Mouse (Mus musculus): ENCODE results near the gene Agmat. TPM values are rescaled to one million over a fixed set of nuclear protein-coding genes. Genes with fewer than 3 reads are reported as not detected.

The Agmat gene
- polyA plus RNA-seq, 1 experiment from 2014 or later, result 1.4 TPM

DNA sequence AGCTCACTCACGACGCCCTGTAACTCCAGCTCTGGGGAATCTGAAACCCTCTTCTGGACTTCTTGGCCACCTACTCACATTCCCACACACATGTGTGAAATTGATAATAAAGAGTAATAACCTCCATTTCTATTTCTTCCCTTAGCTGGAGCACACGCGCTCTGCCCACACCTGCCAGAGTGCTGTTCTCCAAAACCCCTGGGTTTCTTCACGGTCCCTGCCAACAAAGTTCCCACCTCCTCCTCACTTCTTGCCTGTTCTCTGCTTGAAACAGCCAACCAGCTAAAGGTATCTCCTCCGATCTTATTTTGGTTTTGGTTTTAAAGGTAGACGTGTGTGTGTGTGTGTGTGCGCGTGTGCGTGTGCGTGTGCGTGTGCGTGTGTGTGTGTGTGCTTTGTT is 16.1 kb upstream of the Agmat start:
- Histone ChIP-seq H3K9ac (ENCODE audit: low read depth, low read length) (no peak overlapping the region), H3K36me3 (ENCODE audit: insufficient read depth, low read length) (no peaks in the 10 kb centered on the region), H3K9me3 (replicated peaks; ENCODE audit: low read length) (no peaks in the 10 kb centered on the region), H3K27ac (no peak overlapping the region), H3K4me1 (replicated peaks; ENCODE audit: insufficient read depth, low read length) (no peaks in the 10 kb centered on the region), H3K4me2 (ENCODE audit: low read length) (no peak overlapping the region), H3K27me3 (ENCODE audit: insufficient read depth, low read length) (no peaks in the 10 kb centered on the region), H3K4me3 (replicated peaks; ENCODE audit: low read depth, low read length) (no peak overlapping the region)
- WGBS, result 80% methylated on average over 13 of the region's 13 CpGs
- no peak for DNase-seq (ENCODE audit: low spot score)
- ATAC-seq (replicated peaks; ENCODE audit: low FRiP score, low read depth), result no peak
- no peak for TF ChIP-seq CTCF (IDR thresholded peaks at IDR 0.05; ENCODE audit: low read depth)

DNA sequence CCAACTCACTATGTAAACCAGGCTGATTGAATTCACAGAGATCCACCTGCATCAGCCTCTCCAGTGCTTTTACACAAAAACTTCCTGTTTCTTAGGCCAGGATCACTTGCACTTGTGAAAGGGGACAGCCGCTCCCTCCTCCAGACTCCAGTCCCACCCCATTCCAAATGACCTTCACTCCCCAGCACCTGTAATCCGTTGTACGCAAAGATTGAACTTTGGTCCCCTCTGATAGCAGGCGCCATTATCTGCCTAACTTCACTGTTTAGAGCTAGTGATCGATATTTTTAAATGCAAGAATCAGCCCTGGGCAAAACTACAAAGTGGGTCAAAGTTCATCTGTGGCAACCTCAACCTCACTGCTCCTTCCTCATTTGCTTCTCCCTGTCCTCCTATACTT is 14.7 kb upstream of the Agmat start:
- no peak for ATAC-seq (replicated peaks; ENCODE audit: low FRiP score, low read depth)

DNA sequence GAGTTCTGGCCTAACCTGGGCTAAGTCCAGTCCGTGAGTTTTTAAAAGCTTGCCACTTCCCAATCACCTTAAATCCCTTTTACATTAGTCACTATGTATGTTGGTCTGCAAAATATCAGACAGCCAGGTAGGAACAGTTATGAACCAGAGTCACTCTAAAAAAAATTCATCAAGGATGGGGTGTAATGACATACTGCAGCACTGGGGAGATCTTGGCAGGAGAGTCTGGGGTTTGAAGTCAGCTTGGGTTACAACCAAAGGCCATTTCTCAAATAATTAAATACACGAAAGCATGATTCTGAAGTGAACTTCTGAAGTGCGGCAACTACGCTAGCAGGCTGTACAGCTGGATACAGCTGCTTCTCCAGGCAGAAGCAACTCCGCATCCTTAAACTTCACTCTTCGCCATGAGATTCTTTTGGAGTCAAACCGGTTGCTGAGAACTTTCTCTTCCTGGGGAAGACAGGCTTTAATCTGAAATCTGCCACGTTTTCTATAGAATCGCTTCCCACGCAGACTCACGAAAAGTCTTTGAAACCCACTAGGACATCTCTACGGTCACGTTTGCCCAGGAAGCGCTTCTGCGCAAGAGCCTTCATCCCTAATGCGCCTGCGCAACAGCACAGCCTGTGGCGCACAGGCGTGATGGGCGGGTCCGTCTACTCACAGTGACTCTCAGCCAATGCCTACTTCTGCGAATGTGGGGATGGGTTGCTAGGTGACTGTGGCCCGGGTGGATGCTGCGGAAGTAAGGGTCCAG is 11.8 kb upstream of the Agmat start:
- Histone ChIP-seq H3K27me3 (ENCODE audit: insufficient read depth, low read length) (no peaks in the 10 kb centered on the region), H3K27ac (0 out of 2 replicates have a peak overlapping the region, but pooled peaks have one; percentile 8), H3K4me1 (replicated peaks; ENCODE audit: insufficient read depth, low read length) (no peaks in the 10 kb centered on the region), H3K4me3 (replicated peaks; ENCODE audit: low read depth, low read length) (peak overlapping the region; percentile 22), H3K9ac (ENCODE audit: low read depth, low read length) (peak overlapping the region; percentile 36; the same call in 1 of the 2 replicates), H3K4me2 (ENCODE audit: low read length) (peak overlapping the region; percentile 58), H3K36me3 (ENCODE audit: insufficient read depth, low read length) (no peaks in the 10 kb centered on the region), H3K9me3 (replicated peaks; ENCODE audit: low read length) (no peaks in the 10 kb centered on the region)
- ATAC-seq (replicated peaks; ENCODE audit: low FRiP score, low read depth), result peak; percentile 94
- peak; percentile 95 for DNase-seq (ENCODE audit: low spot score)
- TF ChIP-seq CTCF (IDR thresholded peaks at IDR 0.05; ENCODE audit: low read depth), result peak; percentile 10; the same call in 1 of the 2 replicates
- WGBS, result 6% methylated on average over 24 of the region's 24 CpGs

More for the DNA sequence above, 14.7 kb upstream of the Agmat start:
- WGBS, result 78% methylated on average over 5 of the region's 5 CpGs
- no peaks in the 10 kb centered on the region for H3K36me3 ChIP-seq (ENCODE audit: insufficient read depth, low read length)
- H3K27ac ChIP-seq, result no peak overlapping the region
- no peak overlapping the region for H3K4me2 ChIP-seq (ENCODE audit: low read length)
- H3K4me1 ChIP-seq (replicated peaks; ENCODE audit: insufficient read depth, low read length), result no peaks in the 10 kb centered on the region
- no peak overlapping the region for H3K4me3 ChIP-seq (replicated peaks; ENCODE audit: low read depth, low read length)
- no peaks in the 10 kb centered on the region for H3K9me3 ChIP-seq (replicated peaks; ENCODE audit: low read length)
- H3K9ac ChIP-seq (ENCODE audit: low read depth, low read length), result no peak overlapping the region
- no peak for TF ChIP-seq CTCF (IDR thresholded peaks at IDR 0.05; ENCODE audit: low read depth)
- DNase-seq (ENCODE audit: low spot score), result no peak
- no peaks in the 10 kb centered on the region for H3K27me3 ChIP-seq (ENCODE audit: insufficient read depth, low read length)

DNA sequence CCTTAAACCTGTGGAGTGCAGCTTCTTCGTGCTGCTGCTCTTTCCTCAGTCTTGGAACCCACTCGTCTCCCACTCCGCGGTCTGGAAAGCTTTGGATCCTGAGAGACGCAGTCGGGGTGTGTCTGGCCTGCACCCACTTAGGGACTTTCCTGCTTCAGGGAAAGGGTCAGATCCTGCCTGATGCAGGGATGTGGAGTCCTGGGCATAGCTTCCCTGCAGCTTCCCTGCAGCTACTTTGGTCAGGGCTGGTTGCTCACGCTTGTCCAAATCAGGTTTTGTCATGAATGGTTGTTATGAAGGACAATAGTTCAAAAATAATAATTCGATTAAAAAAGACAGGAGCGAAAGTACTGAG is 11.3 kb upstream of the Agmat start:
- H3K4me3 ChIP-seq (replicated peaks; ENCODE audit: low read depth, low read length), result peak overlapping the region; percentile 22; the same call in 1 of the 2 replicates

DNA sequence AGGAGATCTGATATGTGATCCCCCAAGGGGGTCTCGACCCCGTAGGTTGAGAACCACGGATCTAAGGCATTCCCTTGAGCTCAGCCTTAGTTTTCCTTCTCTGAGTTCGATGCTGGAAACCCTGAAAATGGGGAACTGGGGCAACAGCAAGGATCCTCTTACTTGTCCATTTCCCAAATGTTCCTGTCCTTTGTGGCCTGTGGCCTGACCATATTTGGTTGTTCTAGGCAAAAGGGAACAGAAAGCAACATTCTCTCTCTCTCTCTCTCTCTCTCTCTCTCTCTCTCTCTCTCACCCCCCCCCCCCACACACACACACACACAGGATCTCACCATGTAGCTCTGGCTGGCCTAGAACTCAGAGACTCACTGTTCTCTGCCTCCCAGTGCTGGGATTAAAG is 9.6 kb upstream of the Agmat start:
- no peak for TF ChIP-seq CTCF (IDR thresholded peaks at IDR 0.05; ENCODE audit: low read depth)
- no peak overlapping the region for H3K4me2 ChIP-seq (ENCODE audit: low read length)
- ATAC-seq (replicated peaks; ENCODE audit: low FRiP score, low read depth), result no peak
- H3K4me1 ChIP-seq (replicated peaks; ENCODE audit: insufficient read depth, low read length), result no peaks in the 10 kb centered on the region
- no peak overlapping the region for H3K9ac ChIP-seq (ENCODE audit: low read depth, low read length)
- H3K36me3 ChIP-seq (ENCODE audit: insufficient read depth, low read length), result no peaks in the 10 kb centered on the region
- WGBS, result 64% methylated on average over 4 of the region's 4 CpGs
- DNase-seq (ENCODE audit: low spot score), result no peak
- no peaks in the 10 kb centered on the region for H3K27me3 ChIP-seq (ENCODE audit: insufficient read depth, low read length)
- H3K27ac ChIP-seq, result no peak overlapping the region
- H3K9me3 ChIP-seq (replicated peaks; ENCODE audit: low read length), result no peaks in the 10 kb centered on the region
- H3K4me3 ChIP-seq (replicated peaks; ENCODE audit: low read depth, low read length), result no peak overlapping the region

More for the DNA sequence above, 11.3 kb upstream of the Agmat start:
- no peak for DNase-seq (ENCODE audit: low spot score)
- Histone ChIP-seq H3K4me2 (ENCODE audit: low read length) (peak overlapping the region; percentile 58), H3K27ac (0 out of 2 replicates have a peak overlapping the region, but pooled peaks have one; percentile 8), H3K9ac (ENCODE audit: low read depth, low read length) (no peak overlapping the region), H3K27me3 (ENCODE audit: insufficient read depth, low read length) (no peaks in the 10 kb centered on the region), H3K9me3 (replicated peaks; ENCODE audit: low read length) (no peaks in the 10 kb centered on the region), H3K36me3 (ENCODE audit: insufficient read depth, low read length) (no peaks in the 10 kb centered on the region), H3K4me1 (replicated peaks; ENCODE audit: insufficient read depth, low read length) (no peaks in the 10 kb centered on the region)
- no peak for TF ChIP-seq CTCF (IDR thresholded peaks at IDR 0.05; ENCODE audit: low read depth)
- 28% methylated on average over 9 of the region's 9 CpGs for WGBS
- ATAC-seq (replicated peaks; ENCODE audit: low FRiP score, low read depth), result no peak

DNA sequence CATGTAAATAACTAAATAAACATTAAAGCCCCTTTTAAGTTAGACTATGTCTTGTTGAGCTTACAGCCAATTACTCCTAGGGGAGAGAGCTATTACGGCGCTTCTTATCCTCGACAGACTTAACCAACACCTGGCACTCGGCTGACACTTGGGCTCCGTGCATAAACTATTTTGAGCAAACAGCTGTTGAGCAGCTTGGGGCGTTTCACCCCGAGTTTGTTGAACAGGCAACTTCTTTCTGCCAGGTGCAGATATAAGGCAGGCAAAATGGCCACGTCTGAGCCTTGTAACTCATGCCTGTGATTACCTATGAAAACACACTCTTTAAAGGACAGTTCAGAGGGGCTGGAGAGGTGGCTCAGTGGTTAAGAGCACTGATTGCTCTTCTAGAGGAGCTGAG is 8.5 kb upstream of the Agmat start:
- Histone ChIP-seq H3K27ac (no peak overlapping the region), H3K9ac (ENCODE audit: low read depth, low read length) (no peak overlapping the region), H3K4me1 (replicated peaks; ENCODE audit: insufficient read depth, low read length) (no peaks in the 10 kb centered on the region), H3K36me3 (ENCODE audit: insufficient read depth, low read length) (no peaks in the 10 kb centered on the region), H3K4me2 (ENCODE audit: low read length) (no peak overlapping the region), H3K9me3 (replicated peaks; ENCODE audit: low read length) (no peaks in the 10 kb centered on the region), H3K4me3 (replicated peaks; ENCODE audit: low read depth, low read length) (no peak overlapping the region), H3K27me3 (ENCODE audit: insufficient read depth, low read length) (no peaks in the 10 kb centered on the region)
- ATAC-seq (replicated peaks; ENCODE audit: low FRiP score, low read depth) (no peak), DNase-seq (ENCODE audit: low spot score) (no peak)
- 76% methylated on average over 8 of the region's 8 CpGs for WGBS
- no peak for TF ChIP-seq CTCF (IDR thresholded peaks at IDR 0.05; ENCODE audit: low read depth)
